Mouse (Mus musculus) cortical plate, adult 2 months (tissue): ENCODE data around the gene Slc8a2.

Source experiments
- CTCF ChIP-seq: fragments of 200-500 bp; IDR thresholded peaks from 2 replicates; pipeline ENCODE4 v1.5.1; 2011; ENCODE audit warnings: mild to moderate bottlenecking, control low read depth, low read length; ENCODE audit not compliant: insufficient read depth; ENCODE audit errors: extremely low read depth
- POLR2A ChIP-seq: fragments of 200-500 bp; IDR thresholded peaks from 2 replicates; pipeline ENCODE4 v1.6.1; 2011; ENCODE audit warnings: mild to moderate bottlenecking, low read length, control low read depth; ENCODE audit not compliant: insufficient read depth; ENCODE audit errors: extremely low read depth

DNA sequence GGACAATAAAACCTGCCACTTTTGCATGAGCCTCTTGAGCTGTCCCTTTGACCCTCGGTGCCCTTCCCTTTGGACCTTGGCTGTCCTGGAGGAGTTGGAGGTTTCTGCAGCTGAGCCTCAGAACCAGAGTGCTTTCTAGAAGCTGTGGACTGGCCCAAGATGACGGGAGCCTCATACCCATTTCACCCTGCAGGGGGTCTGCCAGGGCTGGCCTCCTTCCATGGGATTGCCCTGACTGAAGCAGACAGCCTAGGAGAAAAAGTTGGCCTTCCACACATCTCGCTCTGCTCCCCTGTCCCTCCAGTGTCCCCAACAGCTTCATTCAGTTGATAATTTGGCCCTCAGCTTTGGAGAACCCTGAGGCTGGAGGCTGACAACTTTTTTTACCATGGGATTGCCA lies 12.5 kb upstream of the Slc8a2 start:
- TF ChIP-seq CTCF (no peak), POLR2A (no peak)
